Mouse (Mus musculus) E14TG2a.4 (cell line): Measurements from ENCODE around the gene Tmem135.

Experiments
- H3K27me3 ChIP-seq: 2 replicates; pipeline ENCODE4 v1.6.1; 2014; ENCODE audit warnings: low read length, control low read depth; ENCODE audit not compliant: insufficient read depth
- H3K36me3 ChIP-seq: 2 replicates; pipeline ENCODE4 v1.6.1; 2014; ENCODE audit warnings: low read length, control low read depth; ENCODE audit not compliant: insufficient read depth
- H3K4me1 ChIP-seq: replicated peaks from 2 replicates; pipeline ENCODE4 v1.6.1; 2014; ENCODE audit warnings: low read depth, low read length, control low read depth
- H3K4me3 ChIP-seq: replicated peaks from 2 replicates; pipeline ENCODE4 v1.5.1; 2014; ENCODE audit warnings: mild to moderate bottlenecking, low read length
- H3K9me3 ChIP-seq: 2 replicates; pipeline ENCODE4 v1.6.1; 2014; ENCODE audit warnings: low read length, control low read depth
- CTCF ChIP-seq: conservative IDR thresholded peaks from 2 replicates; pipeline ENCODE4 v1.5.1; 2014; ENCODE audit warnings: low read length
- NANOG ChIP-seq: IDR thresholded peaks from 2 replicates; pipeline ENCODE4 v1.6.1; 2014; ENCODE audit warnings: borderline replicate concordance, low read length, mixed read lengths
- POU5F1 ChIP-seq: IDR thresholded peaks from 2 replicates; pipeline ENCODE4 v1.6.1; 2014; ENCODE audit warnings: low read length, borderline replicate concordance

Tmem135 gene

GRCm38 (mm10) chr7:89404081-89404733 is at the start of gene Tmem135, which contains the start of gene Fzd4:
Gene Tmem135 (minus strand): TSS chr7:89404222.
Gene Fzd4 (plus strand): TSS chr7:89404355.
- Histone ChIP-seq H3K27me3 (peaks cover 55% of the 10 kb centered on the region), H3K4me1 (peaks cover 13% of the 10 kb centered on the region), H3K36me3 (peaks cover 14% of the 10 kb centered on the region), H3K9me3 (peaks cover 8% of the 10 kb centered on the region; the same call in 1 of the 2 replicates), H3K4me3 (peak within 1 kb of the TSS; percentile 91)
- no peak for TF ChIP-seq POU5F1
- TF ChIP-seq CTCF = no peak
- TF ChIP-seq NANOG = no peak

- Histone ChIP-seq H3K4me3 (no peak overlapping the region), H3K27me3 (no peaks in the 10 kb centered on the region), H3K4me1 (no peaks in the 10 kb centered on the region), H3K9me3 (no peaks in the 10 kb centered on the region), H3K36me3 (no peaks in the 10 kb centered on the region)
- TF ChIP-seq NANOG (no peak), POU5F1 (no peak)
Measured at GRCm38 (mm10) chr7:89450312-89450711, 46.3 kb upstream of the Tmem135 start.

GRCm38 (mm10) chr7:89445137-89445536 is 41.1 kb upstream of the Tmem135 start:
- no peaks in the 10 kb centered on the region for H3K9me3 ChIP-seq
- TF ChIP-seq NANOG (no peak), CTCF (no peak), POU5F1 (no peak)
- no peaks in the 10 kb centered on the region for H3K4me1 ChIP-seq
- H3K4me3 ChIP-seq = no peak overlapping the region
- no peaks in the 10 kb centered on the region for H3K27me3 ChIP-seq
- H3K36me3 ChIP-seq = no peaks in the 10 kb centered on the region

GRCm38 (mm10) chr7:89442242-89442641 is 38.2 kb upstream of the Tmem135 start:
- no peak overlapping the region for H3K4me3 ChIP-seq
- no peaks in the 10 kb centered on the region for H3K36me3 ChIP-seq
- H3K4me1 ChIP-seq = no peaks in the 10 kb centered on the region
- H3K9me3 ChIP-seq = no peaks in the 10 kb centered on the region
- TF ChIP-seq CTCF (no peak), POU5F1 (no peak), NANOG (no peak)
- H3K27me3 ChIP-seq = no peaks in the 10 kb centered on the region

- Histone ChIP-seq H3K4me3 (no peak overlapping the region), H3K36me3 (no peaks in the 10 kb centered on the region), H3K4me1 (no peaks in the 10 kb centered on the region), H3K9me3 (no peaks in the 10 kb centered on the region), H3K27me3 (no peaks in the 10 kb centered on the region)
- TF ChIP-seq POU5F1 (no peak), NANOG (no peak)
Measured at GRCm38 (mm10) chr7:89441291-89441690, 37.3 kb upstream of the Tmem135 start.

- Histone ChIP-seq H3K36me3 (no peaks in the 10 kb centered on the region), H3K4me3 (no peak overlapping the region), H3K4me1 (no peaks in the 10 kb centered on the region), H3K27me3 (no peaks in the 10 kb centered on the region), H3K9me3 (no peaks in the 10 kb centered on the region)
- no peak for TF ChIP-seq NANOG
- TF ChIP-seq CTCF = peak; percentile 60
Measured at GRCm38 (mm10) chr7:89437589-89437988, 33.6 kb upstream of the Tmem135 start.

- Histone ChIP-seq H3K4me3 (no peak overlapping the region), H3K9me3 (no peaks in the 10 kb centered on the region), H3K36me3 (no peaks in the 10 kb centered on the region), H3K27me3 (no peaks in the 10 kb centered on the region), H3K4me1 (no peaks in the 10 kb centered on the region)
- TF ChIP-seq POU5F1 = no peak
- TF ChIP-seq NANOG = no peak
- no peak for TF ChIP-seq CTCF
Measured at GRCm38 (mm10) chr7:89436404-89436803, 32.4 kb upstream of the Tmem135 start.

- Histone ChIP-seq H3K27me3 (no peaks in the 10 kb centered on the region), H3K9me3 (no peaks in the 10 kb centered on the region), H3K4me1 (no peaks in the 10 kb centered on the region), H3K4me3 (no peak overlapping the region), H3K36me3 (no peaks in the 10 kb centered on the region)
- no peak for TF ChIP-seq CTCF
- TF ChIP-seq NANOG = no peak
- TF ChIP-seq POU5F1 = no peak
Measured at GRCm38 (mm10) chr7:89433893-89434616, 30.0 kb upstream of the Tmem135 start.
